Mouse (Mus musculus): ENCODE results near the gene Nwd1. TPM values are rescaled to one million over a fixed set of nuclear protein-coding genes. Genes with fewer than 3 reads are reported as not detected.

Nwd1 gene
- polyA plus RNA-seq (2015; fragmentation: Nextera tagmentation; extraction: Ambion mirVana): 0.23 and 0.38 TPM in 2 replicates

DNA sequence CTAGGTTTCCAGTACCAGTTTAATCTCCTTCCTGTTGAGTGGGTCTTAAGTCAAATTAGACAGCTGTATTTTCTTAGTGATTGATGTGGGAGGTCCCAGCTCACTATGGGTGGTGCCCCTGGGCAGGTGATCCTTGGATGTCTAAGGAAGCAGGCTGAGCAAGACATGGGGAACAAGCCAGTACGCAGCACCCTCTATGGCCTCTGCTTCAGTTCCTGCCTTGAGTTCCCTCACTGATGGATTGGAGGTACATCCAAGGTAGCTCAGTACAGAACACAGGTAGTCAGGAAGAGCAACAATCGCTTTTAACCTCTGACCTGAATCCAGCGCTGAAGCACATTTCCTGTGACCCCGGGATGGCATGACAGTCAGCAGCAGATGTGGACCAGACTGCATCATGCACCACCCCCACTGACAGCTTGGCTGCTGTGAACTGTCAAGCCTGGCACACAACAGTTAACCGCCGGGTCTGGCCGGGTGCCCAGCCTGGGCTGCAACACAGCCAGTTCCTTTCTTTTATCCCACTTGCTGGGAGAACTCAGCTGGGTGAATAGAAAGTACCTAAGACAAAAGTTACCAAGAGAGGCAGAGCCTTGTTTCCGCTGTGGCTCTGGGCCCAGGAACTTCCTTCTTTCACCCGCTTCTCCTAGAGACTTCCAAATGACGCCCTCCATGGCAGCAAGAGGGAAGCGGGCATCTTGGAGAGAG, at the start of gene Nwd1:
TSS of gene Nwd1 (plus strand) at position 652 of the 708 bp plus-strand sequence.
- H3K36me3 ChIP-seq: no peaks in the 10 kb centered on the region
- peaks cover 16% of the 10 kb centered on the region for H3K4me1 ChIP-seq (replicated peaks)
- H3K27me3 ChIP-seq: no peaks in the 10 kb centered on the region
- H3K4me2 ChIP-seq: peak within 1 kb of the TSS; percentile 45
- no peaks in the 10 kb centered on the region for H3K9me3 ChIP-seq (replicated peaks)
- H3K4me3 ChIP-seq: peak within 1 kb of the TSS; percentile 12; the same call in 1 of the 2 replicates
- WGBS: 23% methylated on average over 11 of the region's 11 CpGs
- peak within 1 kb of the TSS; percentile 76 for H3K27ac ChIP-seq
- peak; percentile 84 for ATAC-seq (replicated peaks; ENCODE audit: insufficient number of reproducible peaks, insufficient read depth, low FRiP score, low read depth)
- H3K9ac ChIP-seq: 0 out of 2 replicates have a peak within 1 kb of the TSS, but pooled peaks have one; percentile 3

DNA sequence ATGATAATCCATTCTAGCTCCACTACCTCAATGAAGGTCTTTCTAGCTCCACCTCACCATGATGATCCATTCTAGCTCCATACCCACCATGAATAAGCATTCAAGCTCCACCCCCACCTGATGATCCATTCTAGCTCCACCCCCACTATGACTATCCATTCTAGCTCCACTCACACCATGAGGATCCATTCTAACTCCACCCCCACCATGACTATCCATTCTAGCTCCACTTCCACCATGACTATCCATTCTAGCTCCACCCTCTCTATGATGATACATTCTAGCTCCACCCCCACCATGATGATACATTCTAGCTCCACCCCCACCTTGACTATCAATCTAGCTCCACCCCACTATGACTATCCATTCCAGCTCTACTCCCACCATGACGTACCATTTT, 3.6 kb upstream of the Nwd1 start:
- H3K36me3 ChIP-seq: no peaks in the 10 kb centered on the region
- peak; percentile 27; the same call in 1 of the 2 replicates for ATAC-seq (replicated peaks; ENCODE audit: insufficient number of reproducible peaks, insufficient read depth, low FRiP score, low read depth)
- H3K9me3 ChIP-seq (replicated peaks): no peaks in the 10 kb centered on the region
- H3K27ac ChIP-seq: no peak overlapping the region
- no peak overlapping the region for H3K4me2 ChIP-seq
- no peak overlapping the region for H3K9ac ChIP-seq
- H3K27me3 ChIP-seq: no peaks in the 10 kb centered on the region
- H3K4me3 ChIP-seq: no peak overlapping the region
- 87% methylated on average over 1 of the region's 1 CpGs for WGBS
- H3K4me1 ChIP-seq (replicated peaks): peaks cover 16% of the 10 kb centered on the region

DNA sequence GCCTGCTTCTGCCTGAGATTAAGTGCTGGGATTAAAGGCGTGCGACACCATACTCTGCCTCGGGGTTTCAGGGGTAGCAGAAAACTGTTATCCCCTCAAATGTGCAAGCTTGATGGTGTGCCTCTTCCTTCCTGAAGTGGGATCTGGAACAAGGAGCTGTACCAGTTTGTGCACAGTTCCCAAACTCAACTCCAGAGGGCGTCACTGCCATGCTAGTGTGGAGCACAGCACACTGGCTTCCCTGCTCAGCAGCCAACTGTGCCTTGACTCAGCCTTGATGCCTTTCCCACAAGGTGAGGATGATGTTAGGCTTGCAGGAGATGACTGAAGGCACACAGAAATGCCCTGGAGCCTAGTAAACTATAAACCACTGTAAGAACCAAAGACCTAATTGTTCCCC, 1.9 kb upstream of the Nwd1 start:
- Histone ChIP-seq H3K36me3 (no peaks in the 10 kb centered on the region), H3K27me3 (no peaks in the 10 kb centered on the region), H3K4me1 (replicated peaks) (peaks cover 16% of the 10 kb centered on the region), H3K27ac (no peak overlapping the region), H3K9me3 (replicated peaks) (no peaks in the 10 kb centered on the region), H3K4me2 (no peak overlapping the region), H3K4me3 (no peak overlapping the region), H3K9ac (no peak overlapping the region)
- ATAC-seq (replicated peaks; ENCODE audit: insufficient number of reproducible peaks, insufficient read depth, low FRiP score, low read depth): no peak
- WGBS: 66% methylated on average over 4 of the region's 4 CpGs

GRCm38 (mm10) chr8:72646768-72647143, 245 bp downstream of the Nwd1 start:
- H3K9me3 ChIP-seq (replicated peaks): no peaks in the 10 kb centered on the region
- ATAC-seq (replicated peaks; ENCODE audit: insufficient number of reproducible peaks, insufficient read depth, low FRiP score, low read depth): no peak
- peaks cover 16% of the 10 kb centered on the region for H3K4me1 ChIP-seq (replicated peaks)
- H3K4me3 ChIP-seq: peak overlapping the region; percentile 12; the same call in 1 of the 2 replicates
- peak overlapping the region; percentile 76 for H3K27ac ChIP-seq
- WGBS: 70% methylated on average over 5 of the region's 5 CpGs
- H3K9ac ChIP-seq: 0 out of 2 replicates have a peak overlapping the region, but pooled peaks have one; percentile 3
- no peaks in the 10 kb centered on the region for H3K36me3 ChIP-seq
- H3K4me2 ChIP-seq: peak overlapping the region; percentile 45
- H3K27me3 ChIP-seq: no peaks in the 10 kb centered on the region

DNA sequence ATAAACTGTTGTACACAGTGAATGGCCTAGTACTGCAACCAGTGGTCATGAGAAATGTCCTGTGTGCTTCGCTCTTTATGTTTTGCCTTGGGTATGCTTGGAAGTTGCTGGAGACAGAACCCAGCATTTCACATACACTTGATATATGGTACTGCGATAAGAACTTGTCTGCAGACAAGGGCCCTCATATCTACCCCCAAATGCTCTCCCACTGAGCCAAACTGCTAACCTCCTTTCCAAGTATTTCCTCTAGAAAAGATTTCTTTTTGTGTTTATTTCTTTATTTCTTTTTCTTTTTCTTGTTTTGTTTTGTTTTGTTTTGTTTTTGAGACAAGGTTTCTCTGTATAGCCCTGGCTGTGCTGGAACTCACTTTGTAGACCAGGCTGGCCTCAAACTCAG, 4.2 kb downstream of the Nwd1 start:
- Histone ChIP-seq H3K27ac (no peak overlapping the region), H3K27me3 (no peaks in the 10 kb centered on the region), H3K9me3 (replicated peaks) (no peaks in the 10 kb centered on the region), H3K36me3 (no peaks in the 10 kb centered on the region), H3K4me3 (no peak overlapping the region), H3K4me1 (replicated peaks) (peaks cover 22% of the 10 kb centered on the region), H3K9ac (no peak overlapping the region), H3K4me2 (no peak overlapping the region)
- ATAC-seq (replicated peaks; ENCODE audit: insufficient number of reproducible peaks, insufficient read depth, low FRiP score, low read depth): no peak
- WGBS: 77% methylated on average over 2 of the region's 2 CpGs

DNA sequence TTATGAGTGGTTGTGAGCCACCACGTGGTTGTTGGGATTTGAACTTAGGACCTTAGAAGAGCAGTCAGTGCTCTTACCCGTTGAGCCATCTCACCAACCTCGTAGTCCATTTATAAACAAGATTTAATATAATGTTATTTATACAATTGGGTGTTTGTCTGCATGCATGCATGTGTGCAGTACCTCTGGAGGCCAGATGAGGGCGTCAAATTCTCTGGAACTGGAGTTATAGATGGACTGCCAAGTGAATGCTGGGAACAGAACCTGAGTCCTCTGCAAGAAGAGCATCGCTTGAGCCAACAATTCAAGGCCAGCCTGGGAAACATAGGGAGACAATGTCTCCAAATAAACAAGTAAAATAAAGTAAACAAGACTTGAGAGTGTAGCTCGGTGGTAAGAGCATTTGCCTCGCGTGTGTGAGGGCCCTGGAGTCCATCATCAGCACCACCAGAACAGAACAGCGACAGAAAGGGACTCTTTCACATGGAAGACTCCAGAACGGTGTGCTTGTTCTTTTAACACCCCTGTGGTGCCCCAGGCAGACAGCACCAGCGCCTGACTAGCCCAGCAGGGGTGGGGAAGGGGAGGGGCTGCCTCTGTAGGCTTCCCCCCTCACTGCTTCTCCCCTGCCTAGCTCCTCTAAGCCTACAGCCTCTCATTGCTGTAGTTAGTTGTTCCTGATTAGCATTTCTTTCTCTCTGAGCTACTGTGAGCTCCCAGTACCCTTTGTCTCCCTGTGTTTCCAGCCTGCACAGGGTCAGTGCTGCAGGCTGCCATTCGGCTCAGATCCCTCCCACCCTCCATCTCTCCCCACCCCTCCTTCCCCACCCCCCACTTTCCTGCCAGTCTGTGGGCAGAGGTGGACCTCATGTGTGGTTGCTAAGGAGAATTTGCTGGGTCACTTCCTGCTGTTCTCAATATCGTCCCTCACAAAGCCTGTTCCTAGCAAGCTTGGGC, 8.3 kb downstream of the Nwd1 start:
- Histone ChIP-seq H3K4me2 (no peak overlapping the region), H3K27me3 (no peaks in the 10 kb centered on the region), H3K27ac (no peak overlapping the region), H3K36me3 (no peaks in the 10 kb centered on the region), H3K4me1 (replicated peaks) (peaks cover 9% of the 10 kb centered on the region), H3K4me3 (no peak overlapping the region), H3K9me3 (replicated peaks) (no peaks in the 10 kb centered on the region), H3K9ac (no peak overlapping the region)
- WGBS: 22% methylated on average over 13 of the region's 13 CpGs
- ATAC-seq (replicated peaks; ENCODE audit: insufficient number of reproducible peaks, insufficient read depth, low FRiP score, low read depth): peak; percentile 40; the same call in 1 of the 2 replicates

DNA sequence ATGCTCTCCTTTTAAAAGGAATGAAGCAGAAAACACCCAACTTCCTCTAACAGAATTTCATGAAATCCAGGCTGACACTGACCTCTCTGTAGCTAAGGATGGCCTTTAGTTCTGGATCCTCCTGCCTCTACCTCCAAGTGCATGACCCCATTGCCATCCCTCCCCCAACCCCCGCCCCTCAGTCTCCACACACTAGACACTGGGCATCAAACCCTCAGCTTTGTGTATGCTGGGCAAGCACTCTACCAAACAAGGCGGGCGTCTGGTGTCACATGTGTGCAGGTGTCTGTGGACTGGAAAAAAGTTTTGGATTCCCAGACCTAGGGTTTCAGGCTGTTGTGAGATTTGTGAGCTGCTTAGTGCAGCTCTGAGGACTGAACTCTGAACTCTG, 9.0 kb downstream of the Nwd1 start:
- Histone ChIP-seq H3K27ac (no peak overlapping the region; the same call in 1 of the 2 replicates), H3K27me3 (no peaks in the 10 kb centered on the region), H3K4me3 (no peak overlapping the region), H3K4me1 (replicated peaks) (peaks cover 9% of the 10 kb centered on the region), H3K9ac (no peak overlapping the region), H3K9me3 (replicated peaks) (no peaks in the 10 kb centered on the region), H3K4me2 (no peak overlapping the region), H3K36me3 (no peaks in the 10 kb centered on the region)
- WGBS: 75% methylated on average over 3 of the region's 3 CpGs
- no peak for ATAC-seq (replicated peaks; ENCODE audit: insufficient number of reproducible peaks, insufficient read depth, low FRiP score, low read depth)

DNA sequence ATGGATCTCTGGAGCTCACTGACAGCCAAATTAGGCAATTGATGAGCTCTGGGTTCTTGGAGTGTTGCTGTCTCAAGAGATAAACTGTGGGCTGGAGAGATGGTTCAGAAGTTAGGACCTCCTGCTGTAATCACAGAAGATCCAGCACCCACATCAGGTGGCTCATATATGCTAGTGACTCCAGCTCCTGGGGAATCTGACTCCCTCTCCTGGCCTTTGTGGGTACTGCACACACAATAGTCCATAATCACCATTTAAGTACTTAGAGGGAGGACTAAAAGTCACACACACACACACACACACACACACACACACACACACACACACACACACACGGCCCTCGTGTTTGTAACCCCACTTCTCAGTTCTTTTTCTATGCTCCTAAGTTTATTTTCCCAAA, 13.5 kb downstream of the Nwd1 start:
- ATAC-seq (replicated peaks; ENCODE audit: insufficient number of reproducible peaks, insufficient read depth, low FRiP score, low read depth): no peak
- 87% methylated on average over 2 of the region's 2 CpGs for WGBS
- H3K9me3 ChIP-seq (replicated peaks): no peaks in the 10 kb centered on the region

GRCm38 (mm10) chr8:72664107-72664652, 17.7 kb downstream of the Nwd1 start:
- H3K4me1 ChIP-seq (replicated peaks): no peaks in the 10 kb centered on the region
- WGBS: 72% methylated on average over 3 of the region's 3 CpGs
- no peak overlapping the region for H3K9ac ChIP-seq
- no peak overlapping the region for H3K27ac ChIP-seq
- H3K4me3 ChIP-seq: no peak overlapping the region
- no peaks in the 10 kb centered on the region for H3K27me3 ChIP-seq
- H3K36me3 ChIP-seq: no peaks in the 10 kb centered on the region
- ATAC-seq (replicated peaks; ENCODE audit: insufficient number of reproducible peaks, insufficient read depth, low FRiP score, low read depth): no peak
- H3K4me2 ChIP-seq: no peak overlapping the region
- no peaks in the 10 kb centered on the region for H3K9me3 ChIP-seq (replicated peaks)

More for the DNA sequence above, 13.5 kb downstream of the Nwd1 start:
- Histone ChIP-seq H3K4me2 (no peak overlapping the region), H3K27ac (no peak overlapping the region), H3K9ac (no peak overlapping the region), H3K4me3 (no peak overlapping the region), H3K27me3 (no peaks in the 10 kb centered on the region), H3K36me3 (no peaks in the 10 kb centered on the region), H3K4me1 (replicated peaks) (peaks cover 6% of the 10 kb centered on the region)

GRCm38 (mm10) chr8:72664757-72665156, 18.2 kb downstream of the Nwd1 start:
- Histone ChIP-seq H3K36me3 (no peaks in the 10 kb centered on the region), H3K9me3 (replicated peaks) (no peaks in the 10 kb centered on the region), H3K4me2 (no peak overlapping the region), H3K27ac (no peak overlapping the region), H3K4me3 (no peak overlapping the region), H3K27me3 (no peaks in the 10 kb centered on the region), H3K9ac (no peak overlapping the region), H3K4me1 (replicated peaks) (no peaks in the 10 kb centered on the region)
- ATAC-seq (replicated peaks; ENCODE audit: insufficient number of reproducible peaks, insufficient read depth, low FRiP score, low read depth): no peak
- WGBS: 65% methylated on average over 5 of the region's 5 CpGs

DNA sequence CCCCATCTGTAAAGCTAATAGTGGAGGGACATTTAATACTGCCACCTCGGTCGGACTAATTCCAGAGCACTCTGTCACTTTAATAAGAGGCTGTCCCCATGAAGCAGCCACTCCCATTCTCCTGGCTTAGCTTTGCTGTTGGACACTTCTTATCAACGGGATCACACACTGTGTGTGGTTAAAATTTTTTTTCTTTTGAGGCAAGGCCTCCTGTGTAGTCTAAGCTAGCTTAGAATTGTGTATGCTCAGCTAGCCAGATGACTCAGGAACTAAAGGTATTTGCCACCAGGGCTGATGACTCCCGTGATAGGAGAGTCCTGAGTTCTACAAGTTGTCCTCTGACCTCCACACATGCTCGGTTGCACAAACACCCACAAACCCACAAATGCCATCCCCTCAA, 18.9 kb downstream of the Nwd1 start:
- H3K27me3 ChIP-seq: no peaks in the 10 kb centered on the region
- H3K4me1 ChIP-seq (replicated peaks): no peaks in the 10 kb centered on the region
- ATAC-seq (replicated peaks; ENCODE audit: insufficient number of reproducible peaks, insufficient read depth, low FRiP score, low read depth): no peak
- H3K27ac ChIP-seq: no peak overlapping the region
- H3K4me3 ChIP-seq: no peak overlapping the region
- no peaks in the 10 kb centered on the region for H3K36me3 ChIP-seq
- H3K4me2 ChIP-seq: no peak overlapping the region
- no peak overlapping the region for H3K9ac ChIP-seq
- no peaks in the 10 kb centered on the region for H3K9me3 ChIP-seq (replicated peaks)
- WGBS: 64% methylated on average over 5 of the region's 5 CpGs

All from heart, embryonic 15.5 days (tissue).